Mouse (Mus musculus) c-Kit-positive CD71-positive TER-119-positive erythroid progenitor cells, embryonic 14.5 days (primary cell): ENCODE measurements at regions not wholly inside any gene's neighbourhood (a gene's known extent, or its start where the extent isn't known, plus 50 kb on each side); places are given as distances from the start of the nearest gene placed in this dataset.

Experiments
- DNase-seq: peaks from one replicate; pipeline ENCODE4 v3.0.0-alpha.2; 2013; ENCODE audit warnings: low spot score

DNA sequence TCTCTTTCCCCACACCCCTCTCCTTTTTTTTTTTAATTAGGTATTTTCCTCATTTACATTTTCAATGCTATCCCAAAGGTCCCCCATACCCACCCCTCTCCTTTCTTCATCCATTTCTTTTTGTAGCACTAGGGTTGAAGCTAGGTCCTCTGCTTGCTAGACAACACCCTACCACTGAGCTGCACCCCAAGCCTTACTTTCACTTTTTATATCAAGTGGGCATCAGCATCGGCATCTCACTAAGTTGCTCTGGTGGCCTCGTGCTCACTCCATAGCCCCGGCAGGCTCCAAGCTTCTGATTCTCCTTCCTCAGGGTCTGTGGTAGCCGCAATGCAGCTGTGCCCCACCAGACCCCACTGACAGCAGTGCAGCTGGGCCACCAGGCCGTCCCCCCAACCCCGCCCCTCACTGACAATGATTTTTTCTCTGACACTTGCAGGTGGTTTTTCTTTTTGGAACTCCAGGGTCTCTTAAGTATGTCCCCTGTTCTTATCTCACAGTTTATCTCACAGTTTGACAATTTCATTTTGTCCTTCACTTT lies 77.5 kb downstream of the Nufip1 start:
- no peak for DNase-seq

DNA sequence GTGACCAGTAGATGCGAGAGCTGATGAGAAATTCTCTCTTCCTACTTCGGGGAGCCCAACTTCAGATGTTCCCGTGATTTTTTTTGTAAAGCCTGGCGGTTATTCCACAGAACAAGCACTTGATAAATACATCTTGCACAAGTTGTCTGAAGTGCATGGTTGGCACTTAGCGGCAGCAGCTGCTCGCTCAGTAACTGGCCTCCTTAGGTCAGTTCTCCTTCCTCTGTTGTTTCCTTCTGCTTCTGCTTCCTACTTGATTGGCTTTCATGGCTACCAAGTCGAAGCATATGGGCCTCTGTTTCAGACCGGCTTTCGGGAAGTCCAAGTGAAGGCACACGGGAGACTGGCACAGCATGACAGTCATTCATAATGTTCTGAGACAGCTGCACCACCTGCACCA lies 84.6 kb downstream of the Nufip1 start:
- DNase-seq = no peak

DNA sequence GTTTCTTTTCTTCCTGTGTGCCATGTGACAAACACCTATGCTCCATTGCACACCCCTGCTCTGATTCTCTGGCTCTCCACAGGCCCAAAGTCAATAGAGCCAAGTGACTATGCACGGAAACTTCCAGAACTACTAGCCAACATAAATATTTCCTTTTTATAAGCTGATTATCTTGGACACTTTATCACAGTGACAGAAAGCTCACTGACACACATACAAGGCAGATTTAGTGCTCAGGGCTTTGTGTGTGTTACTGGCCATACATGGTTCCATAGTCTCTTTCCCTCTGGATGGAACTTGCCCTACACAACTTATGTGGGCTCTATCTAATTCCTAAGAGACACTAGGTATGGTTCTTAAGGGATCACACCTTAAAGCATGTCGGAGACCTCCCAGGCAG lies 86.7 kb downstream of the Nufip1 start:
- no peak for DNase-seq

DNA sequence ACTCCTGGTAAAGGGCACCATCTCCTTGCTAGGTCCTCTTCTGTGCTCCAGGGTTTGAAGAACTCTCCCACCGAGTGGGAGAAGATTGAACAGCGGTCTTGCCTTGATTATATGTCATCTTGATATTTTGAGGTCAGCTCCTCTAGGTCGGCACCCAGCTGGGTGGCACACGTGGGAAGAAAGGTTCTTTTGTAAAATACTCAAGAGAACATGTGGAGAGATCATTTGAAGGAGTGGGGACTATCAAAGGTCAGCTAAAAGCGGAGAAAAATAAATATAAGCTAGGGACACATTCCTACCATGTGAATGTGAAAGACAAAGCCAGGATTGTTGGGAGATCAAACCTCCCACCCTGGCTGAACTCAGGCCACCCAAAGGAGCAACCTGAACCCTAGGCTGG lies 87.7 kb downstream of the Nufip1 start:
- no peak for DNase-seq

DNA sequence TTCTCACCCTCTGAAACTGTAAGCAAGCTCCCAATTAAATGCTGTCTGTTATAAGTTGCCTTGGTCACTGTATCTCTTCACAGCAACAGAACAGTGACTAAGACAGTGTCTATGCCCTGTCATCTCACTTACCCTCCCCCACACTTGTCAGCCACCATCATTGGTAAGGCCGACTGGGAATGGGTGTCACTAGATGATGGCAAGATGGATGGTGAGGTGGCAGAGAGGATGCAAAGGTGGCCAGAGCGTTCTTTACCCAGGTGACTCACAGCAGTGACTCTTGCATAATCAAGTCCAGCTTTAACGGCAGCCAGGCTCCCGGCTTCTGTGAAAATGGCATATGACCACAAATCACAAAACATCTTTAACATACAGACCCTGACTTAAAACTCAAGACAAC lies 91.9 kb downstream of the Nufip1 start:
- no peak for DNase-seq

DNA sequence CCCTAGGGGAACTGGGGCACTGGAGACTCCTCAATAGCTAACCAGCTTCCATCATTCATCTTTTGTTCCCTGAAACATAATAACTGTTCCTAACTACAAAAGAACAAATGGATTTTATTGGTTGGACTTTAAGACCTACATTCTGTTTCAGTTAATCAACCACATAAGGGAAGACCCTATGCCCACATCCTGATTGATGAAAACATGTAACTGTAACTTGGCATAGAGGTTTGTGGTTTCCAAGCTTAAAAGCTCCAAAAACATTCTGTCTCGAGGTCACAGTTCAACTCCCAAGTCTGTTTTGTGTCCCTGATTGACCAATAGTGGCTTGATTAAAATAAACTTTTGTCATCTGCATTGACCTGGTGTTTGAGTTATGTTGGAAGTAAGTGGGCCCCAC lies 92.4 kb downstream of the Nufip1 start:
- no peak for DNase-seq

DNA sequence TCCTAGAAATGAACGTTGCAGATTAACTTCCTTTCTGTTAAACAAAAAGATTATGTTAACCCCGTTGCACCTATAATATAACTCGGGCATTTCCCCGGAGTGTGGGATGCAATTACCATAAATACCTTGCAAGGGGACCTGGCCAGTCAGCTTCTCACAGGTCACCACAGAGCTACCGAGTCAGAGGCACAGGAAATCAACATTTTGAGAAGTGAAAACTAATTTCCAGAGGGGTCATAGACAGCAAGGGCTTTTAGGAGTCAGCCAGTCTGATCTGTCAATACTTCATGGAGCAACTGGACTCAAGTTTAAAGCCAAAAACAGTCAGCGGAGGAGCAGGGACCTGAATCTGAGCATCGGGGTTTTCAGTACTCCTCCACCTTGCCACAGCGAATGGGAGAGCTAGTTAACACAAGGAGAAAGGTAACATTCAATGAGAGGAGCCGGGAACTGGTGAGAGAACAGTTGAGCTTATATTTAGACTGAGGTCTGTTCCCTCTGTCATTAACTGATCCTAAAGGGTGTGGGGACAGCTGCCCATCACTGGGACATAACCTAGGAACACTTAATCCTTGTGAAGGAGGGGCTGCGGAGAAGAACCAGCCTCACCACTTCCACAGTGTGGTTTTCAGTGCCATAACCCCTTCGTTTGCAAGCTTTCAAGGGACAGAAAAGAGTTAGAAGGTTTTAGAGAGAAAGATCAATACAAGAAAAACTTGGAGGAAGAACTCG lies 105.9 kb downstream of the Nufip1 start:
- no peak for DNase-seq

DNA sequence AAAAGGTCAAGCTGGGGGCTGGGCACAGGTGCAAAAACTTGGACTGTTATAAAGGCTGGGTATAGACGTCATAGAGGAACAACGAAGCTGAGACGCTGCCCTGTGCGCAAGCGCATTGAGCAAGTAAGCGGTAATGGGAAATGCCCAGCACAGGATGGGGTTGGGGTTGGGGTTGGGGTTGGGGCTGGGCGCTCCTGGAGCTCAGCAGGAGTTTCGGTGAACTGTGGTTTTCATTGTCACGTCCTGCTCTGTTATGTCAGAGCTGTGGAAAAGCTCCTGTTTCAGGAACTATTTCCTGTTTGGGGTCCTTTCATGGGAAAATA lies 106.4 kb downstream of the Nufip1 start:
- no peak for DNase-seq

DNA sequence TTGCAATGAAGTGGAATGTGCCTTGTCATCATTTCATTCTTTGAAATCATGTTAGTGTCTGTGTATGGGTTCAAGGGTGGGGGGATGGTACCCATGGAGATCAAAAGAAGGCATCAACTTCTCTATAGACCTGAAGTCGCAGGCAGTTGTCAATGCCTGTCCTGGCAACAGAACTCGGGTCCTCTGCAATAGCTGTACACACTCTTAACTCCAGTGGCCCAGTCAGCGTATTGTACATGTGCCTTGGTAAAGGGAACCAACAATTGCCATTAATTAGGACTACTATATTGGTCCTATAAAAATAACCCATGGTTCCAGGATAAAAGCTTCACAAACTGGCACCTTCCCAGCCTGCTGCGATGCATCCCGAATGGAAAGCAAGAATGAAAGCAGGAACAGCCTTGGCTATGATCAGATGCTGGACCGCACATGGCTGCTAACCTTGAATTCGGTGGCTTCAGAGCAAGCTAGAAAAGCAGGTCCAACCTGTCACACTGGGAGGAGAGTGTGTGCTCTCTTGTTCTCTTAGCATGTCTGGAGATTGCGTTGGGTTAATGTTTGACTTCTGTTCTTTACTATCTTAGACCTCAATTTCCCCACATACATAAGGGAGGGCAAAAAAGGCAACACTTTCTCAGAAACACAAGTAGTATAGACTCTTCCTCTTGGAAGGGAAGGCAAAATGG lies 107.0 kb downstream of the Nufip1 start:
- no peak for DNase-seq

DNA sequence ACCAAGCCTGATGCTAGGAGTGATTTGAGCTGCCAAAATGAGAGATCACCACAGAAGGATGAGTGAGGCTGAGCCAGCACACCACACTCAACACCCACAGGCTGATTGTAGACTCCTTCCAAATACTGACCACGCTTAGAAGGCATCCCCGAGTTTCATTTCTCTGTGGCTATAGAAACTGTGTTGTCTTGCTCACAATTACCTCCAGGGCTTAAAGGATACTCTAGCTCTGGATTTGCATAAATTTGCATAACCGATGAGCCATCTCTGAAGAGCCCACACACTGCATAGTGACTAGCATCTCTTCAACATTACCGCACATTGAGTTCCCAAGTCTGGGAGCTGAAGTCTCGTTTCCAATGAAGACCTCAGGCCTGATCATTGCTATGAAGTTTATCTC lies 110.3 kb downstream of the Nufip1 start:
- DNase-seq = no peak

DNA sequence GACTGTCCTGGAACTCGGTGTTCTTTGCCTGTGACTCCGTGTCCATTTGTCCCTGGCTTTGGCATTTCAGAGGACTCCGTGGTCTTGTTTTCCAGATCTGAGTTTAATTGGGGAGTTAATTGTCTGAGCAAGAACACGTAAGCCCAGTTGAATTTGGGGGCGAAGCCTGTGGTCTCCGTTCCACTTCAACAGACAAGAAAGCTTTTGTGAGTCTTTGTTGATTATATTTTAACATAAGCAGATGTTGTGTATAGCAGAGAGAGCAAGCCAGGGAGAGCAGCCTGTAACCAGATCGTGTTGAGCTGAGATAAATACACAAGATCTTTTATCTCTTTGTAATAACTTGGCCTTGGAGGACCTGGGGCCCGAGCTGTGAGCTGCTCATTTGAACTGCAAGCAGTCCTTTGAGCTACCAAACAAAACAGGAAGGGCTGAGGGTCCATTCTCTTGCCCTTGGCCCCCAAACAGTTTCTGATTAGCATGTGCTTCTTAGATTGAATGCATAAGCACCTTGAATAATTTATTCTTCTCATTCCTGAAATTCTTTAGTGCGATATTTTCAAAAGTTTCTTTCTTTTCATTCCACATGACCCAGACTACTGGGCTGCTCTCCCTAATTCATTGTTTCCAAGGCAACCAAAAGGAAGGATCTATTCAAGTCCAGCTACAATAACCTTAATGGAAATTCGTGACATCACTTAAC lies 111.1 kb downstream of the Nufip1 start:
- no peak for DNase-seq

DNA sequence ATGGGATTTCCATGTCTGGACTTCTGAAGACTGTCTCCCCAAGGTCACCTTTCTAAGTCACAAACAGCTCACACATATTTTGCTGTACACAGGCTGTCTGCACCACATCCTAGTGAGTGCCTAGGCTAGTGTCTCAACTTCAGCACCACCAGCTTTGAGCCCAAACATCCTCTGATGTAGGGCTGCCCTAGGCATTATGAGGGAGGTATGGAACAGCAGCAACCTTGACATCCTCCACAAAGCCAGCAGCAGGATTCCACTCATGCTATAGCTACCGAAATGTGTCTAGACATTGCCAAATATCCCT lies 111.6 kb downstream of the Nufip1 start:
- no peak for DNase-seq

DNA sequence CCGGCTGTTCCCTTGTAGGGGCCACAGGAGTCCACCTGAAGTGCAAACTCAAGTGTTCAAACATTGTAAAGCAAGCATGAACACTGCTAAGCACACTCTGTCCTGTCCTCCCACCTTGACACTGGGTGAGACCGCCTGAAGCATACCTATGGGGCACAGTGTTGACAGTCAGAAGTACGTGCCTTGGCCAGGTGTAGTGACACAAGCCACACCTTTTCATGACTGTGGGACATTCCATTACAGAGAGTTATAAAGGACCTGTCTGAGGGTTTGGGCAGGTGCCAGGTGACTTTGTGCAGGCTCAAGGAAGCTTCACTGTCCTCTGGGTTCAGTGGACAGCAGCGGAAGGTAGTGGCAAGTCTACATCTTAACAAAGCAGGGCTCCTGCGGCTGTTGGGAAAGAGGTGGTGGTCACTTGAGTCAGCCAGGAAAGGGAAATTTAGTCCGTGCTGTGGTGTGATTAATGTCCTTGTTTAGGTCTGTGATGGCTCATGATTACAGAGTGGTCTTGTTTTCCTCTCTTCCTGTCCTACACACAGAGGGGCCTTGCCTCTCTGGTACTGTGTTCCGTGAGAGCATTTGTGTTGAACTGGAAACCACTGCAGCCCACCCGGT lies 112.5 kb downstream of the Nufip1 start:
- no peak for DNase-seq

DNA sequence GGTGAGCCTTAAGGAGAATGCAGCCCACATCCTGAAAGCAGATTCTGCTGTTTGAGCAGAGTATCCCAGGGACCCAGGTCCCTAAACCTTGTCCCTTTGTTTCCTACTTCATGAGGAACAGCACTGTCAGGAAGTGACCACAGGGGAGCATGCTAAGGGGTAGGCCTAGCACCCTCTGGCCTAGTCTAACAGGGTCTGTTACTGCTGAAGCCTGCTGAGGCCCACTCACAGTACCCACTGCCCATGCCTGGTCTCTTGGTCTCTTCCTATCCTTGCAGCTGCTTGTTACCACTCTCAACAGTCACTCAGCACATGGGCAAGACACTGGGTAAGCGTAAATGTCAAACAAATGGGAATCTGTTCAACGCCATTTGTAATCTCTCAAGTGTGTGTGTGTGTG lies 113.2 kb downstream of the Nufip1 start:
- no peak for DNase-seq

DNA sequence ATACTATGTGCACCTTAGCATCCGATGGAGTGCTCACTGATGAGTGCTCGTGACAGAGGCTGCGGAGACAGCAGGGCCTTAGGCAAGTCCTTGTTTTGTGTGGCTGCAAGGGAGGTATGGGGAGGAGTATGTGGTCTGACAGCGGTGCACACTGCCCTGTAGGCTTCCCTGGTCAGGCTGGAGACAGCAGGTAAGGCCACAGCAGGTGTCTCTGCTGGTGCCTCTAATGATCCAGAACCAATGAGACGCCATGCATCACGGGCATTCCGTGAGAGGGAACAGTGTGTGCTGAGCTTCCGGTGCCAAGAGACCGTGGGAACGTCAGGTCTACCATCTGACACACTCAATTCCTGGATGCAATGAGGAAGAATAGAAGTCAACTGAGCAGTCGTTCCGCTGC lies 114.8 kb downstream of the Nufip1 start:
- no peak for DNase-seq

DNA sequence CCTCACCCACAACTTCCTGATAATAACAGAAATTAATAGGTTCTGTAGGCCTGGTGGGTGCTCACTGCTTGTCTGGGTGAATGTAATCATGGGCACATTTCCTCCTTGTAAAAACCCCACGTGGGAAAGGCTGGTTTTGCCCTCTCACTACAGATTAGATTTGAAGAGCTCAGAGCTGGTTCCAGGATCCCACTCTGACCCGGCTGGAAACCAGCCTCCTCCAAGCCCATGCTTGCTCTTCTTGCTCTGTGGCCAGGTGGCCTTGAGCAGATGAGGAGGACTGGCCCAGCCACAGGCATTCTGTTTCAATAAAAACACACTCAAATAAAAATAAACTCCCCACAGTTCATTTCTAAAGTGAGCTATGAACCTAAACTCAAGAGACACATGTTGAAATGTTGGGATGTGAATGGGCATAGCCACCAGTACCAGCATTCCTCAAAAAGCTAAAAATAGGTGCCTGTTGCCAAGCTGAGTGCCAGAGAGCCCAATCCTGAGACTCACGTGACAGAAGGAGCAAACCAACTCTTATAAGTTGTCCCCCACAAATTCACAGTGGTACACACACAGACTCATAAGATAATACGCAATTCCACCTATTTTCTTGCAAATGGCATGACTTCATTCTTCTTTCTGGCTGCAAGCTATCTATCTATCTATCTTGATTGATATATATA lies 116.1 kb downstream of the Nufip1 start:
- no peak for DNase-seq

DNA sequence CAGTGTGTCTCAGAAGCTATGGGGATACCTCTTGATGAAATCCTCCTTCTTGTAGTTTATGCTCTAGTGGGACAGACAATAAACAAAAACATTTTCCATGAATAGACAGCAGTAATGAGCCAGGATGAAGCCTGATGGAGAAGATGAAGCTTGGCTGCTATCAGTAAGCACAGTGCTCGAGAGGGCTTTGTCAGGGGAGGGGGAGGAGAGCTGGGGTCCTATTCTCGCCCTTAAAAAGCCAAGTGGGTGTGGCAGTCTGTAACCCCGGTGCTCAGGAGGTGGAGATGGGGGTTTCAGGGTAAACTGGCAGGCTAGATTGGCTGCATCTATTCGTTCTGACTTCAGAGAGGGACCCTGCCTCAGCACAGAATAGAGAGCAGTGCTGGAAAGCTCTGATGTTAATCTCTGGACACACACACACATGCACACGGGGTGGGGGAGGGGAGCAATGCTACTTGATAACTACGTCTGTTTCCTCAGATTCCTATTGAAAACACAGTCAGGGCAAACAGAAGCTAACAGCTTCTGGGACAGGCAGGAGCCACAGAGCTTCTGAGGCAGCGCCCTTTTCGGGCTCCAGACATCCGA lies 118.4 kb downstream of the Nufip1 start:
- no peak for DNase-seq

DNA sequence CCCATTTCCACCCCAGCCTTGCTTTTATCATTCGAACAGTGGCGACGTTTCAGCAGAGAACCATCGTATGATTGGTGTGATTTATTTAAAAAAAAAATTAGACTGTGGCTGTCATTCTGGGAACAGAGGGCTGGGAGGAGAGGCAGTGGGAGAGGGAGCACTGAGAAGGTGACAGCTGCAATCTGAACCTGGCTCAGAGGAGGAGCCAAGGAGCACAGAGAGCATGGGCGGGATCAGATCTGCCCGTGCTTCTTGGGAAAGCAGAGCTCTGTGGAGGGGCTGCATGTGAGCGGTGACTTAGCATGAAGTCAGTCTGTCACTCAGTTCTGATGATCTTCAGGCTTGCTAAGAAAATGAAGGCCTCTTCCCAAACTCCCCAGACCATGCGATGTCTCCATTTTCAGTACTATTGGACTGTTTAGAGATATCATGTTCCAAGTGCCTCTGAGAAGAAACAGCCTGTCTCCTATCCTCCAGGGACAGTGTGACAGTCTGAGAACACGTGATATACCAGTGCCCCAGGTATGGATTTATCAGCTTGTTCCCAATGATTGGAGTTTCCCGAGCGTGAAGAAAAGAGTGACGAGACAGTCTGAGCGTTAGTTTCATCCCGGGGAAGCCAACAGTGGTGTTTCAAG lies 129.3 kb downstream of the Nufip1 start:
- no peak for DNase-seq

DNA sequence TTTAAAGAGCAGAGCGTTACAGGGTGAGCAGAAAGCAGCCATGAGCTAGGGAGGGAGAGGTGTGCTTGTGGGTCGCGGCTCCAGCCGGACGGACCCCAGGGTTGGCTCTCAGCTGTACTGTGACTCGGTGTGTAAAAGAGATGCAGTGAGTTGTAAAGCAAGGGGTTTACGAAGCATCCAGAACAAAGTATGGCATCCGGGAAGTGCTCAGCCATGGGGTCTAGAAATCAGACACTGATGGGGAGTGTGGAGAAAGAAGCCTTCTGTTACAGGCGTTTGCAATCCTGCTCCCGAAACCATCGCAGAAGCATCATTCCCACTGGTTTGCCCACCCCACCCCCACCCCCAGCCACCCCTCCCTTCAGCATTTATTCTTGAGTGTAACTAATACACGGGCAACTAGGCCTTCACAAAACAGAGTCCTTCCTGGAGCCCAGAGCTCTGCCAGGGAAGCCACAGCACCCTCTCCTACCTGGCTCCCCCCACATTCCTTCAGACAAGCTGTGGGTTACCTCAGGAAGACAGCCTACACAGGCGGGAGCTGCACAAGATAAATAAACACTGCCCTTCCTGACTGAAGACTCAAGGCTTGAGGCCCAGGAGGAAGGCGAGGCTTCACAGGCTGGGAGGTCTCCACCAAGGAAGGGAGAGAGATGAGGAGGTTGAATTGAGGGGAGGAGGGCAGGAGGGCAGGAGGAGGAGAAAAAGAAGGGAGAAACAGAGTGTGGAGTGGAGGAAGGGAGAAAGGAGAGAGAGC lies 133.1 kb downstream of the Nufip1 start:
- no peak for DNase-seq

DNA sequence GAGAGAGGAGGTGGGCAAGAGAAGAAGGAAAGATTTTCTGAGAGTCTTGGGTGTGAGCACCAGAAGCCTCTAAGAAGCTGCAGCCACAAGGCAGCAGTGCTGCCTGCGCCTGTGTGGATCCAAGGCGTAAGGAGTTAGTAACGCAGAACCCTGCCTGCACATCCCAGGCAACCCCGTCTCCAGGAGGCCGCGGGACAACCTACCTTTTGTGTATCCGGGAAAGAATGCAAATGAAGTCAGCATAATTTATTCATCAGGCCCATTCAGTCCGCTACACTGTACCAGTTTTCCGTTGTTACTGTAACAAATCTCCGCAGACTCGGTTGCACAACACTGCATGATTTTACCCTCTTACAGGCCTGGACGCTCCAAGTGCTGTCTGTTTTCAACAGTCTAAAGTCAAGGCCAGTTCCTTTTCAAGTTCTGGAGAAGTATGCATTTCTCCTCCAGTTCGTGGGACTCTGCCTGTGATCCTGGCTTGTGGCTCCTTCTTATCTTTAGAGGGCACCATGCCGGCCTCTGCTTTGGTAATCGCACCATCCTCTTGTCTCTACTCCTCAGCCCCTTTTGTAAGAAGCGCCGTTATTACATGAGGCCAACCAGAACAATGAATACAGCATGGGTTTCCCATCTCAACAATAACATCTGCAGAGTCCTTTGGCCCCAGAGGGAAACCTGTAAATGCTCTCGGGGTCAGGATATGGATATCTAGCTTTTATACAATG lies 133.8 kb downstream of the Nufip1 start:
- DNase-seq = peak; percentile 34
